Mouse (Mus musculus): ENCODE measurements around the gene Smad3. TPM values are rescaled to one million over a fixed set of nuclear protein-coding genes. Genes with fewer than 3 reads are reported as not detected.

Smad3 gene
- polyA plus RNA-seq, 1 experiment from 2014 or later, result 7.7 TPM

DNA sequence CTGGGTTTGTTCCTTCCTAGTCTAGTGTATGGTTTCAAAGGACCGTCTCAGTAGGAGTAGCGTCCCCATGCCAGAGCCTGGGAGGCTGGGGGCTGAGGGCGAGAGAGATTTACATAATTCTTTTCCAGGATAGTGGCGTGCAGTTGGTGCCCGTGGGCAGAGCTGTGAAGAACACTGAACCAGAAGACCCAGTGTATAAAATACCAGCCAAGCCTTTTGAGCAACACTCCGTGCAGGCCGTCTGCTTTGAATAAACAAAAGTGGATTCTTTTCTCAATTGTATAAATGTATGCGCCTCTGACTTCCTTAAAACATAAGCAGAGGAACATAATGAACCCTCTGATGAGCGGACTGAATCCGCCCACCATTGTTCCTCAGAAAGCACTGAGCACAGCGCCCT, 124.9 kb downstream of the Smad3 start:
- H3K27me3 ChIP-seq (replicated peaks; ENCODE audit: control insufficient read depth, insufficient read depth, low read length), result no peaks in the 10 kb centered on the region
- no peak overlapping the region for H3K9ac ChIP-seq (ENCODE audit: low read depth, low read length)
- no peak for ATAC-seq
- 31% methylated on average over 11 of the region's 11 CpGs for WGBS
- H3K4me3 ChIP-seq (ENCODE audit: low read length), result no peak overlapping the region
- no peak overlapping the region for H3K4me2 ChIP-seq (ENCODE audit: low read length)
- no peak overlapping the region for H3K27ac ChIP-seq (ENCODE audit: low read depth, low read length)
- H3K36me3 ChIP-seq (ENCODE audit: control insufficient read depth, insufficient read depth, low read length), result peaks cover 14% of the 10 kb centered on the region
- no peaks in the 10 kb centered on the region for H3K9me3 ChIP-seq (ENCODE audit: control insufficient read depth, low read length)
- H3K4me1 ChIP-seq (ENCODE audit: control insufficient read depth, insufficient read depth, low read depth, low read length), result no peaks in the 10 kb centered on the region

DNA sequence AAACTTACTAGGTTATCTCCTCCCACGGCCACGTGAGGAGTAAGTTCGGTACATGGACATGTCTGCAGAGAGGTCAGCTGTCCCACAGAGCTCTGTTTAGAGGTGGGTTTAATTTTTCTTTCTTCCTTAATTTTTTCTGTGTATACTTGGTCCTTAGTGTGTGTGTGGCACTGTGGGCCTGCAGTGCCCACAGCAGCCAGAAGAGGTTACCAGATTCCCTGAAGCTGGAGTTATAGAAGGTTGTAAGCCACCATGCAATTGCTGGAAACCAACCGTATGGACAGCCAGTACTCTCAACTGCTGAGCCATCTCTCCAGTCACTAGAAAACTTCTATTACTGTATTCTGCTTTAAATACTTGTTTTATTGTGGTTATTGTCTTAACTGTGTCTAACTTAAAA, 125.7 kb downstream of the Smad3 start:
- H3K4me2 ChIP-seq (ENCODE audit: low read length), result no peak overlapping the region
- H3K36me3 ChIP-seq (ENCODE audit: control insufficient read depth, insufficient read depth, low read length), result peaks cover 11% of the 10 kb centered on the region; the same call in 1 of the 2 replicates
- no peak overlapping the region for H3K27ac ChIP-seq (ENCODE audit: low read depth, low read length)
- H3K4me1 ChIP-seq (ENCODE audit: control insufficient read depth, insufficient read depth, low read depth, low read length), result no peaks in the 10 kb centered on the region
- 58% methylated on average over 4 of the region's 4 CpGs for WGBS
- no peaks in the 10 kb centered on the region for H3K27me3 ChIP-seq (replicated peaks; ENCODE audit: control insufficient read depth, insufficient read depth, low read length)
- no peak overlapping the region for H3K9ac ChIP-seq (ENCODE audit: low read depth, low read length)
- H3K4me3 ChIP-seq (ENCODE audit: low read length), result no peak overlapping the region
- ATAC-seq, result no peak
- no peaks in the 10 kb centered on the region for H3K9me3 ChIP-seq (ENCODE audit: control insufficient read depth, low read length)

DNA sequence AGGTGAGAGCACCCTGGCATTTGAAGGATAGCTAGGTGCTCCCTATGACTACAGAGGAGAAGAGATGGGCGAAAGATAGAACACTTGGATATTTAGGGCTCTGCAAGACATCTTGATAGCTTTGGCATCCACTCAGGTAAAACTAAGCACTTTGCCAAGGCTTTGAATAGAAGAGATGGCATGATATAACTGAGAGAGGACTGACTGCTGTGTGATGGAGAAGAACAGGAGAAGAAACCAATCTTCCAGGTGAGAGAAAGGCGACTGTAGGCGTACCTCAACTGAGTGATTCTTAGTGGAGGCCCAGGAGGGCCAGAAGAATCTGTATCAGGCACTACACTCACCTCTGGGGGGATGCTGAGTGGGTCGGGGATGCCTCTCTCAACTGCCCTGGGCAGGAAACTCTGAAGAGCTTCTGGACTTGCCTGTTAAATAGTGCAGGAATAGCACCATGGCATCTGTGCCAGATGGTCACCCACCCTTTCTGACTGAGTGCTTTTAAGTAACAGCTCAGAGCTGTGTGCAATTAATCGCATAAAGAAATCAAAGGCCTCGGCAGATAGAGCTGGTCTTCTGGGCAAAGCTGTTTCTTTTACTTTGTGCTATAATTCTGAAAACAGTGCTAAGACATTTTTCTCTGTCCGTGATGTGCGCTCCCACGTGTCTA, 132.6 kb downstream of the Smad3 start:
- Histone ChIP-seq H3K27ac (ENCODE audit: low read depth, low read length) (no peak overlapping the region), H3K4me1 (ENCODE audit: control insufficient read depth, insufficient read depth, low read depth, low read length) (no peaks in the 10 kb centered on the region), H3K27me3 (replicated peaks; ENCODE audit: control insufficient read depth, insufficient read depth, low read length) (no peaks in the 10 kb centered on the region), H3K9me3 (ENCODE audit: control insufficient read depth, low read length) (no peaks in the 10 kb centered on the region), H3K9ac (ENCODE audit: low read depth, low read length) (no peak overlapping the region), H3K4me2 (ENCODE audit: low read length) (no peak overlapping the region), H3K4me3 (ENCODE audit: low read length) (no peak overlapping the region), H3K36me3 (ENCODE audit: control insufficient read depth, insufficient read depth, low read length) (peaks cover 9% of the 10 kb centered on the region; the same call in 1 of the 2 replicates)
- no peak for ATAC-seq
- WGBS, result 85% methylated on average over 9 of the region's 9 CpGs

DNA sequence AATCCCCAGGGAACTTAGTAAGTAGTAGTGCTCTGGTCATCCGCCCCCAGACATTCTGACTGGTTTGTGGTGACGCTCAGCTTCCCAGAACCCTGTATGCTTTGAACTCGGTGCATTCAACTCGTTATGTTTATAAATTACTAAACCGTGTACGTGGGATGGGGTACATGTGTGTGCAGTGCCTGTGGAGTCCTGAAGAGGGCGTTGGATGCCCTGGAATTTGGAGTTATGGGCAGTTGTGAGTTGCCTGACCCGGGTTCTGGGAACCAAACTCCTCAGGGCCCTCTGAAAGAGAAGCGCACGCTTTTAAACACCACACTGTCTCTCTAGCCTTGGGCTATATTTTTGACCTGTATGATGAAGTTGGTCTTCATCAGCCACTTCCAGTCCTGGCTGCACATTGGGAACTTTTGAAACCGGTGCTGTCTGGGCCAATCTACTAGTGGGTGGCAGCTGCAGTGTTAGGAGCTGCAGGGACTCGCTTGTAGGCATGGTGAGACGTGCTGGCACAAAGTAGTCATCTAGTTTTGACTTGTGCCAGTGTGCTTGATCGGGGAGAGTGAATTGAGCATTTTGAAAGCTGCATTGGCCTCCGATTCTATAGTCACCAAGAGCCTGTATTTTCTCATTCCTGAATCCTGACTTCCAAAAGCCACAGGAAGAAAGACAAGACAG, 133.8 kb downstream of the Smad3 start:
- no peak overlapping the region for H3K4me2 ChIP-seq (ENCODE audit: low read length)
- no peaks in the 10 kb centered on the region for H3K4me1 ChIP-seq (ENCODE audit: control insufficient read depth, insufficient read depth, low read depth, low read length)
- H3K9me3 ChIP-seq (ENCODE audit: control insufficient read depth, low read length), result no peaks in the 10 kb centered on the region
- 0 out of 2 replicates have a peak, but pooled peaks cover 2% of the 10 kb centered on the region for H3K36me3 ChIP-seq (ENCODE audit: control insufficient read depth, insufficient read depth, low read length)
- no peak for ATAC-seq
- H3K4me3 ChIP-seq (ENCODE audit: low read length), result no peak overlapping the region
- no peak overlapping the region for H3K9ac ChIP-seq (ENCODE audit: low read depth, low read length)
- no peaks in the 10 kb centered on the region for H3K27me3 ChIP-seq (replicated peaks; ENCODE audit: control insufficient read depth, insufficient read depth, low read length)
- H3K27ac ChIP-seq (ENCODE audit: low read depth, low read length), result no peak overlapping the region
- WGBS, result 83% methylated on average over 15 of the region's 15 CpGs

DNA sequence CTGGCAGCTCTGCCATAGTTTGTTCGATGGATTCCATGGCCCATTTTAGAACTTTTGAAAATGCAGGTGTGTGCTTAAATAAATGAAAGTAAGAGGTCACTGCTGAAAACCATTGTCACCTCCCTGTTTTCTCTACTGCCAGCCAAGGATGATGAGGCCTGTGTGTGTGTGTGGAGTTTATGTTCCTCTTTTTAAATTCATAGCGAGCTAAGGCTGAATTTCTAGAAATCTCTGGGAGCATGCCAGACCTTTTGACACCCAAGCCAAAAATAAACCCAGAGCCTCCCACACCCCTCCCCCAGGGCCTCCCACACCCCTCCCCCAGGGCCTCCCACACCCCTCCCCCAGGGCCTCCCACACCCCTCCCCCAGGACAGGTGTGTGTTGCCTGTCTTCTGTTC, 139.8 kb downstream of the Smad3 start:
- Histone ChIP-seq H3K27me3 (replicated peaks; ENCODE audit: control insufficient read depth, insufficient read depth, low read length) (no peaks in the 10 kb centered on the region), H3K9me3 (ENCODE audit: control insufficient read depth, low read length) (no peaks in the 10 kb centered on the region), H3K9ac (ENCODE audit: low read depth, low read length) (no peak overlapping the region), H3K4me2 (ENCODE audit: low read length) (no peak overlapping the region), H3K27ac (ENCODE audit: low read depth, low read length) (no peak overlapping the region), H3K4me3 (ENCODE audit: low read length) (no peak overlapping the region), H3K4me1 (ENCODE audit: control insufficient read depth, insufficient read depth, low read depth, low read length) (peaks cover 7% of the 10 kb centered on the region), H3K36me3 (ENCODE audit: control insufficient read depth, insufficient read depth, low read length) (peaks cover 12% of the 10 kb centered on the region; the same call in 1 of the 2 replicates)
- WGBS, result 97% methylated on average over 2 of the region's 2 CpGs
- no peak for ATAC-seq

DNA sequence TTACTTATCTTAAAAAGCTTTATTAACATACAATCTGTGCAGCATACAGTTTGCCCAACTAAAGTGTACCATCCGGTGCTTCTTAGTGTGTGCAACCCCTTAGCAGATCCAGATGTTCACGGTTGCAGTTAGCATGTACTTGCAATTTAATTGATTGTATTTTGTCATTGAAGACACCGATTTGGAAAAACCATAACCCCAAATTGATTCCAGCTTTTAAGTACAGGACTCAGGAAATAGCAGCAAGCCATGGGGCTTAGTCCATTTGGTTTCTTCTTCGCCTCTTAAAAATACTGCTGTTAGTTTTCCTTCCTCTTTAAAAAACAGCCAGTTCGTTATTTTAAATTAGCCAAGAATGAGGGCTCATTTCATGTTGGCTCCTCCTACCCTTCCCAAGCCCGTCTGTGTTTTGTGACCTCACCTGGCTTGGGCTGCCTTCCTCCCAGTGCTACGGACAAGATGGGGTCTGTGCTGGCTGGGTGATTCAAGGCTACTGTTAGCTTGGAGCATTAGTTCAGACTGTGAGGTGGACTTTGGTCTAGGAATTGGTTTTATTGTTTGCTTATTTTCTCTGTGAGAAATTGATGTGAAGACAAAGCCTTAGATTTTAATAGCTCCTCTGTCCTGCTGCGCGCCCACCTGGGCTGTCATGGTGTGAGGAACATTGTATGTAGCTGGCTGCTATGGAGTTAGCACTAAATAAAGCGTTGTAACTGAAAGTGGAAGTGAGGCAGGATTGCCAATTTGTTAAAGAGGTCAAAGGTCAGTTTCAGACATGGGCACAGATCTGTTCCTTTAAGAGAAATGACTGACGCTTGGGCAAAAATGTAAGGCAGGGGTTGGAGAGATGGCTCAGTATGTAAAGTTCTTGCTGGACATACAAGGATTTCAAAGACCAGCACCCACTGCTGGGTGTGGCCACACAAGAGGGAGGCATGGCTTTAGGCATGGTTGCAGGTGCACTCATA, 143.5 kb downstream of the Smad3 start:
- Histone ChIP-seq H3K4me1 (ENCODE audit: control insufficient read depth, insufficient read depth, low read depth, low read length) (peaks cover 22% of the 10 kb centered on the region), H3K9ac (ENCODE audit: low read depth, low read length) (no peak overlapping the region), H3K4me3 (ENCODE audit: low read length) (no peak overlapping the region), H3K36me3 (ENCODE audit: control insufficient read depth, insufficient read depth, low read length) (peaks cover 10% of the 10 kb centered on the region; the same call in 1 of the 2 replicates), H3K27ac (ENCODE audit: low read depth, low read length) (no peak overlapping the region), H3K4me2 (ENCODE audit: low read length) (no peak overlapping the region), H3K9me3 (ENCODE audit: control insufficient read depth, low read length) (no peaks in the 10 kb centered on the region), H3K27me3 (replicated peaks; ENCODE audit: control insufficient read depth, insufficient read depth, low read length) (no peaks in the 10 kb centered on the region)
- WGBS, result 83% methylated on average over 11 of the region's 11 CpGs
- ATAC-seq, result no peak

DNA sequence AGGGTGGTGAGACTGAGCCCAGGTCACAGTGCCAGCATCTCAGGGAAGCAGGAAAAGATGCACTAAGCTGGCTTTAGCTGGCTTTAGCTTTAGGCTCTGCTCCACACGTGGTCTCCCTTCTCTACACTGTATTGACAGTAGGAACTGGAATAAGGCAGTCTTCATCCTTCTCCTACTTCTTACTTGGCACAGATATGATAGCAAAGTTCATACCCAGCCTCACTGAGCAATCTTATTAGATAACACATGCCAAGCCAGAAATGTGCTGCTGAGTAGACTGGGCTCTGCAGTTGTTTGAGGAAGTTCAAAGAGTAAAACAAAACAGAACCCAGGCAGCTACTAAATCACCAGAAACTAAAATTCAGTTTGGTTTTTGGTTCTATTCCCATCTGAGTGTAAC, 144.2 kb downstream of the Smad3 start:
- Histone ChIP-seq H3K9ac (ENCODE audit: low read depth, low read length) (no peak overlapping the region), H3K36me3 (ENCODE audit: control insufficient read depth, insufficient read depth, low read length) (peaks cover 10% of the 10 kb centered on the region; the same call in 1 of the 2 replicates), H3K9me3 (ENCODE audit: control insufficient read depth, low read length) (no peaks in the 10 kb centered on the region), H3K27me3 (replicated peaks; ENCODE audit: control insufficient read depth, insufficient read depth, low read length) (no peaks in the 10 kb centered on the region), H3K27ac (ENCODE audit: low read depth, low read length) (no peak overlapping the region), H3K4me3 (ENCODE audit: low read length) (no peak overlapping the region), H3K4me2 (ENCODE audit: low read length) (no peak overlapping the region; the same call in 1 of the 2 replicates), H3K4me1 (ENCODE audit: control insufficient read depth, insufficient read depth, low read depth, low read length) (peaks cover 22% of the 10 kb centered on the region)
- ATAC-seq, result peak; percentile 55; the same call in 1 of the 2 replicates
- WGBS, result 21% methylated on average over 1 of the region's 1 CpGs

DNA sequence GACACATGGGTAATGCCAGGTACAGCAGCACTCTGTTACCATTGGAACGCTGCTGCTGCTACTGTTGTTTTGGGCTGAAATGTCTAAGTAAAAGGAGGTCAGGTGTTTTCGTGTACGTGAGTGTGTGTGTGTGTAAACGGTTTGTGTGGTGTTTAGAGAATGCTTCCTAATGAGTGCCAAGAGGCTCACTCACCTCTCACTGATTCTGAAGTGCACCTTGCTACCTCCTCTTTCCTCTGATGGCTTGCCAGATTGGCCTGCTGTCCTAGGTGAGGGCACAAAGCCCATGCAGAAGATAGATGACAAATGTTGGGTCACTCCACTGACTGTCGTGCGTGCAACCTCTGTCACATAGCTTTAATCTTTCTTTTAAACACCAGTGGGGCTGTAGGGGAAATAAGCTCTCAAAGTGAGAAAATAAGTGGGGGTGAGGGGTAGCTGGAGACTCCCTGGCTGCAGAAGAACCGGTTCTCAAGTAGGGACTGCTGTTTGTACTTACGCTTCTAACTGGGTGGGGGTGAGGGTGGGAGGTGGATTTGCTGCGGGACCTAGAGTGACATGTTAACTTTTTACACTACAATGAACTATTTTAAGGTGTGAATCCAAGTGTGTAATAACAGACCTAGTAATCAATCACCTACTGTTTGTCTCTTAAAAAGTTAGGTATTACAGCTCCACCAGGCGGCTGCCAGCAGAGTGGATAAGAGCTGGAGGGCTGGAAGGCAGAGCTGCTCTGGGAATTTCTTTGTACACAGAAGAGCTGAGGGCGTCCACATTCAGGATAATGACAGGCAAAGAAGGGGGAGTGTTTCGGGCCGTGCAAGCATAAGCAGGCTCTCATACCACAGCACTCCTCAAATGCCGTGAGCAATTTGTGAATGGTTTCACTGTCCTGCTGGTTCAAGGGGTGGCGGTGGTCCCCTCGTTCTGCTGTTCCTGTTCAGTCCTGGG, 145.0 kb downstream of the Smad3 start:
- WGBS, result 46% methylated on average over 16 of the region's 16 CpGs
- Histone ChIP-seq H3K27me3 (replicated peaks; ENCODE audit: control insufficient read depth, insufficient read depth, low read length) (no peaks in the 10 kb centered on the region), H3K27ac (ENCODE audit: low read depth, low read length) (no peak overlapping the region), H3K4me3 (ENCODE audit: low read length) (no peak overlapping the region), H3K4me2 (ENCODE audit: low read length) (peak overlapping the region; percentile 7; the same call in 1 of the 2 replicates), H3K36me3 (ENCODE audit: control insufficient read depth, insufficient read depth, low read length) (peaks cover 9% of the 10 kb centered on the region; the same call in 1 of the 2 replicates), H3K4me1 (ENCODE audit: control insufficient read depth, insufficient read depth, low read depth, low read length) (peaks cover 22% of the 10 kb centered on the region), H3K9ac (ENCODE audit: low read depth, low read length) (no peak overlapping the region), H3K9me3 (ENCODE audit: control insufficient read depth, low read length) (no peaks in the 10 kb centered on the region)
- ATAC-seq, result peak; percentile 83

Measured in hindbrain, embryonic 16.5 days (tissue).